In genomic region chr8:78899887-78900286, GRCm38 (mm10) we compare ENCODE assay signal across 9 mouse cellular contexts.
DNase-seq lines count a peak whose midpoint lies in the region; ATAC-seq and TF ChIP-seq lines count a peak whose summit lies in the region.
"Had no signal": no experiment of that assay in that cellular context is flagged by ENCODE, and none has a peak within 500 bp of the region (broad histone marks: within the 10 kb centered on the region; RNA-seq: fewer than 3 reads in every experiment).

No protein-coding gene starts in this region.

- H3K4me3 ChIP-seq in G1E (ENCODE audit: low read depth, low read length), result no peak overlapping the region
- H3K4me3 ChIP-seq in embryonic facial prominence, embryonic 10.5 days, result no peak overlapping the region
- no peak overlapping the region for H3K4me3 ChIP-seq in heart, postnatal 0 days (ENCODE audit: low read depth, low read length)
- H3K4me3 ChIP-seq: megakaryocyte, embryonic 14.5 days had no signal

- no peaks in the 10 kb centered on the region for H3K9me3 ChIP-seq in G1E (replicated peaks)
- no peaks in the 10 kb centered on the region for H3K9me3 ChIP-seq in embryonic facial prominence, embryonic 10.5 days
- no peaks in the 10 kb centered on the region for H3K9me3 ChIP-seq in heart, postnatal 0 days (replicated peaks; ENCODE audit: control insufficient read depth, low read length)
- H3K9me3 ChIP-seq: megakaryocyte, embryonic 14.5 days had no signal

- H3K4me1 ChIP-seq in G1E (ENCODE audit: insufficient read depth, low read depth, low read length), result no peaks in the 10 kb centered on the region
- H3K4me1 ChIP-seq in embryonic facial prominence, embryonic 10.5 days, result no peaks in the 10 kb centered on the region
- H3K4me1 ChIP-seq in heart, postnatal 0 days (ENCODE audit: control insufficient read depth, insufficient read depth), result no peaks in the 10 kb centered on the region
- H3K4me1 ChIP-seq: megakaryocyte, embryonic 14.5 days had no signal

- DNase-seq in G1E (ENCODE audit: low spot score), result peak; percentile 9
- peak; percentile 72 for DNase-seq in adrenal gland, postnatal 25 days
- DNase-seq in embryonic facial prominence, embryonic 10.5 days (ENCODE audit: low spot score), result peak; percentile 67
- DNase-seq in heart, postnatal 0 days (ENCODE audit: low spot score), result peak; percentile 30
- peak; percentile 74 for DNase-seq in layer of hippocampus, adult 9-10 months (ENCODE audit: low spot score)
- peak; percentile 87 for DNase-seq in lung, postnatal 14 days
- DNase-seq in right cerebral cortex, adult 2 months (ENCODE audit: low spot score in 2 of 2), result peak; percentile 77 to 78
- peak; percentile 33 to 71 for DNase-seq in urinary bladder, postnatal 4 days (ENCODE audit: low spot score in 2 of 2)

- no peak overlapping the region for H3K4me2 ChIP-seq in heart, postnatal 0 days (ENCODE audit: low read depth, low read length)

- no peak overlapping the region for H3K9ac ChIP-seq in heart, postnatal 0 days (replicated peaks; ENCODE audit: low read depth, low read length)

- H3K36me3 ChIP-seq in G1E (replicated peaks), result no peaks in the 10 kb centered on the region
- H3K36me3 ChIP-seq in embryonic facial prominence, embryonic 10.5 days (replicated peaks), result no peaks in the 10 kb centered on the region
- H3K36me3 ChIP-seq in heart, postnatal 0 days (replicated peaks; ENCODE audit: control insufficient read depth, insufficient read depth, low read length), result no peaks in the 10 kb centered on the region

- H3K27ac ChIP-seq in embryonic facial prominence, embryonic 10.5 days (replicated peaks), result no peak overlapping the region
- H3K27ac ChIP-seq in heart, postnatal 0 days (ENCODE audit: low read depth), result no peak overlapping the region

- H3K27me3 ChIP-seq in G1E (ENCODE audit: insufficient read depth, low read length), result peaks cover 14% of the 10 kb centered on the region
- no peaks in the 10 kb centered on the region for H3K27me3 ChIP-seq in embryonic facial prominence, embryonic 10.5 days (replicated peaks; ENCODE audit: low read depth, poor library complexity, severe bottlenecking)
- H3K27me3 ChIP-seq in heart, postnatal 0 days (ENCODE audit: control insufficient read depth, insufficient read depth, low read length), result no peaks in the 10 kb centered on the region

- 41% methylated on average over 7 of the region's 7 CpGs for WGBS in embryonic facial prominence, embryonic 10.5 days
- WGBS in heart, postnatal 0 days, result 30% methylated on average over 7 of the region's 7 CpGs

- peak; percentile 49; the same call in 1 of the 2 replicates for TF ChIP-seq CTCF in G1E (IDR thresholded peaks at IDR 0.05; ENCODE audit: low read depth, low read length)
- TF ChIP-seq CTCF in heart, postnatal 0 days (IDR thresholded peaks at IDR 0.05; ENCODE audit: low read depth), result peak; percentile 89

- ATAC-seq in G1E (ENCODE audit: extremely low read depth, insufficient number of reproducible peaks, low FRiP score, poor library complexity, severe bottlenecking), result peak; percentile 49
- ATAC-seq in heart, postnatal 0 days (ENCODE audit: insufficient read depth, low read depth), result no peak

- no peak for TF ChIP-seq EP300 in heart, postnatal 0 days (IDR thresholded peaks at IDR 0.05; ENCODE audit: low read depth)

Comparison
In these comparisons a context has a peak if more than half of its experiments do, and no peak if none do; other contexts are left out.
1. DNase-seq: peak in every context shown above with its lines; median percentile 87 in lung, postnatal 14 days; 78 in right cerebral cortex, adult 2 months; 74 in layer of hippocampus, adult 9-10 months; 72 in adrenal gland, postnatal 25 days; 67 in embryonic facial prominence, embryonic 10.5 days; 52 in urinary bladder, postnatal 4 days; 30 in heart, postnatal 0 days; 9 in G1E.